Mouse (Mus musculus): Measurements from ENCODE around the gene Tfap4. TPM values are rescaled to one million over a fixed set of nuclear protein-coding genes. Genes with fewer than 3 reads are reported as not detected.
A peak's percentile ranks its signal among the peaks of the same experiment; 100 is the strongest.

Gene Tfap4
- polyA plus RNA-seq, 1 experiment from 2014 or later, result 8.1 TPM

- H3K27me3 ChIP-seq (ENCODE audit: control insufficient read depth, insufficient read depth, low read length), result no peaks in the 10 kb centered on the region
- H3K4me2 ChIP-seq (ENCODE audit: low read depth, low read length), result no peak overlapping the region
- H3K9ac ChIP-seq (ENCODE audit: low read length), result no peak overlapping the region
- H3K36me3 ChIP-seq (ENCODE audit: control insufficient read depth, insufficient read depth), result peaks cover 3% of the 10 kb centered on the region; the same call in 1 of the 2 replicates
- no peak overlapping the region for H3K4me3 ChIP-seq (ENCODE audit: low read length)
- ATAC-seq (replicated peaks; ENCODE audit: extremely low read depth, insufficient read depth, low FRiP score), result no peak
- no peak overlapping the region for H3K27ac ChIP-seq (ENCODE audit: low read length)
- no peaks in the 10 kb centered on the region for H3K9me3 ChIP-seq (replicated peaks; ENCODE audit: control insufficient read depth, low read length)
- H3K4me1 ChIP-seq (ENCODE audit: control insufficient read depth, insufficient read depth, low read length), result peaks cover 46% of the 10 kb centered on the region
Observed at GRCm38 (mm10) chr16:4502568-4502967, 57.1 kb downstream of the Tfap4 start.

- no peak for ATAC-seq (replicated peaks; ENCODE audit: extremely low read depth, insufficient read depth, low FRiP score)
- Histone ChIP-seq H3K4me3 (ENCODE audit: low read length) (no peak overlapping the region), H3K9ac (ENCODE audit: low read length) (no peak overlapping the region), H3K4me2 (ENCODE audit: low read depth, low read length) (no peak overlapping the region), H3K9me3 (replicated peaks; ENCODE audit: control insufficient read depth, low read length) (no peaks in the 10 kb centered on the region), H3K27ac (ENCODE audit: low read length) (peak overlapping the region; percentile 84), H3K27me3 (ENCODE audit: control insufficient read depth, insufficient read depth, low read length) (no peaks in the 10 kb centered on the region), H3K36me3 (ENCODE audit: control insufficient read depth, insufficient read depth) (peaks cover 9% of the 10 kb centered on the region), H3K4me1 (ENCODE audit: control insufficient read depth, insufficient read depth, low read length) (peaks cover 47% of the 10 kb centered on the region)
- WGBS, result 75% methylated on average over 3 of the region's 3 CpGs
Observed at GRCm38 (mm10) chr16:4501703-4502102, 58.0 kb downstream of the Tfap4 start.

- H3K4me1 ChIP-seq (ENCODE audit: control insufficient read depth, insufficient read depth, low read length), result peaks cover 41% of the 10 kb centered on the region
- no peak overlapping the region for H3K4me3 ChIP-seq (ENCODE audit: low read length)
- peaks cover 11% of the 10 kb centered on the region for H3K36me3 ChIP-seq (ENCODE audit: control insufficient read depth, insufficient read depth)
- no peaks in the 10 kb centered on the region for H3K27me3 ChIP-seq (ENCODE audit: control insufficient read depth, insufficient read depth, low read length)
- H3K9ac ChIP-seq (ENCODE audit: low read length), result peak overlapping the region; percentile 56
- ATAC-seq (replicated peaks; ENCODE audit: extremely low read depth, insufficient read depth, low FRiP score), result peak; percentile 85
- peak overlapping the region; percentile 84 for H3K27ac ChIP-seq (ENCODE audit: low read length)
- H3K9me3 ChIP-seq (replicated peaks; ENCODE audit: control insufficient read depth, low read length), result no peaks in the 10 kb centered on the region
- peak overlapping the region; percentile 24; the same call in 1 of the 2 replicates for H3K4me2 ChIP-seq (ENCODE audit: low read depth, low read length)
- 63% methylated on average over 8 of the region's 8 CpGs for WGBS
Observed at GRCm38 (mm10) chr16:4500598-4501385, 58.9 kb downstream of the Tfap4 start.

- Histone ChIP-seq H3K27ac (ENCODE audit: low read length) (peak overlapping the region; percentile 83), H3K4me1 (ENCODE audit: control insufficient read depth, insufficient read depth, low read length) (peaks cover 42% of the 10 kb centered on the region), H3K4me3 (ENCODE audit: low read length) (no peak overlapping the region), H3K27me3 (ENCODE audit: control insufficient read depth, insufficient read depth, low read length) (no peaks in the 10 kb centered on the region), H3K9me3 (replicated peaks; ENCODE audit: control insufficient read depth, low read length) (no peaks in the 10 kb centered on the region), H3K4me2 (ENCODE audit: low read depth, low read length) (peak overlapping the region; percentile 3; the same call in 1 of the 2 replicates), H3K36me3 (ENCODE audit: control insufficient read depth, insufficient read depth) (peaks cover 10% of the 10 kb centered on the region), H3K9ac (ENCODE audit: low read length) (peak overlapping the region; percentile 7)
- ATAC-seq (replicated peaks; ENCODE audit: extremely low read depth, insufficient read depth, low FRiP score), result peak; percentile 37; the same call in 1 of the 2 replicates
- WGBS, result 30% methylated on average over 8 of the region's 8 CpGs
Observed at GRCm38 (mm10) chr16:4497762-4498607, 61.7 kb downstream of the Tfap4 start.

GRCm38 (mm10) chr16:4496470-4496869 is 63.2 kb downstream of the Tfap4 start:
- Histone ChIP-seq H3K27ac (ENCODE audit: low read length) (0 out of 2 replicates have a peak overlapping the region, but pooled peaks have one; percentile 12), H3K4me1 (ENCODE audit: control insufficient read depth, insufficient read depth, low read length) (peaks cover 41% of the 10 kb centered on the region), H3K4me3 (ENCODE audit: low read length) (no peak overlapping the region), H3K9ac (ENCODE audit: low read length) (no peak overlapping the region), H3K9me3 (replicated peaks; ENCODE audit: control insufficient read depth, low read length) (no peaks in the 10 kb centered on the region), H3K4me2 (ENCODE audit: low read depth, low read length) (no peak overlapping the region), H3K27me3 (ENCODE audit: control insufficient read depth, insufficient read depth, low read length) (no peaks in the 10 kb centered on the region), H3K36me3 (ENCODE audit: control insufficient read depth, insufficient read depth) (peaks cover 18% of the 10 kb centered on the region)
- WGBS, result 85% methylated on average over 3 of the region's 3 CpGs
- ATAC-seq (replicated peaks; ENCODE audit: extremely low read depth, insufficient read depth, low FRiP score), result no peak

- Histone ChIP-seq H3K27me3 (ENCODE audit: control insufficient read depth, insufficient read depth, low read length) (no peaks in the 10 kb centered on the region), H3K4me2 (ENCODE audit: low read depth, low read length) (no peak overlapping the region), H3K4me1 (ENCODE audit: control insufficient read depth, insufficient read depth, low read length) (peaks cover 38% of the 10 kb centered on the region), H3K9me3 (replicated peaks; ENCODE audit: control insufficient read depth, low read length) (no peaks in the 10 kb centered on the region), H3K9ac (ENCODE audit: low read length) (no peak overlapping the region), H3K27ac (ENCODE audit: low read length) (no peak overlapping the region), H3K36me3 (ENCODE audit: control insufficient read depth, insufficient read depth) (peaks cover 19% of the 10 kb centered on the region), H3K4me3 (ENCODE audit: low read length) (no peak overlapping the region)
- WGBS, result 75% methylated on average over 5 of the region's 5 CpGs
- ATAC-seq (replicated peaks; ENCODE audit: extremely low read depth, insufficient read depth, low FRiP score), result no peak
Observed at GRCm38 (mm10) chr16:4495861-4496260, 63.8 kb downstream of the Tfap4 start.

Other genes starting within 250 kb of the Tfap4 start
- gene Adcy9, start 139.4 kb downstream of the Tfap4 start, polyA plus RNA-seq (2015; fragmentation: Nextera tagmentation; extraction: Ambion mirVana), result 1.1 and 1.6 TPM in 2 replicates
- gene Srl, start 18.0 kb downstream of the Tfap4 start, polyA plus RNA-seq (2015; fragmentation: Nextera tagmentation; extraction: Ambion mirVana), result 280 and 289 TPM in 2 replicates
- gene Glis2, start 34.9 kb upstream of the Tfap4 start, polyA plus RNA-seq (2015; fragmentation: Nextera tagmentation; extraction: Ambion mirVana), result 12.3 and 14.2 TPM in 2 replicates
- gene Pam16, start 65.1 kb upstream of the Tfap4 start, polyA plus RNA-seq (2015; fragmentation: Nextera tagmentation; extraction: Ambion mirVana), result 91.2 and 122 TPM in 2 replicates
- 15.7 and 17.2 TPM in 2 replicates for gene Vasn, start 80.1 kb upstream of the Tfap4 start, polyA plus RNA-seq (2015; fragmentation: Nextera tagmentation; extraction: Ambion mirVana)
- gene Dnaja3, start 80.1 kb upstream of the Tfap4 start, polyA plus RNA-seq (2015; fragmentation: Nextera tagmentation; extraction: Ambion mirVana), result 87.5 and 88.7 TPM in 2 replicates
- 13.7 TPM in 2 replicates for gene Coro7, start 119.9 kb upstream of the Tfap4 start, polyA plus RNA-seq (2015; fragmentation: Nextera tagmentation; extraction: Ambion mirVana)
- 29.7 and 29.9 TPM in 2 replicates for gene Nmral1, start 159.5 kb upstream of the Tfap4 start, polyA plus RNA-seq (2015; fragmentation: Nextera tagmentation; extraction: Ambion mirVana)
- 98.1 and 101 TPM in 2 replicates for gene Hmox2, start 166.5 kb upstream of the Tfap4 start, polyA plus RNA-seq (2015; fragmentation: Nextera tagmentation; extraction: Ambion mirVana)
- 119 and 136 TPM in 2 replicates for gene Cdip1, start 230.4 kb upstream of the Tfap4 start, polyA plus RNA-seq (2015; fragmentation: Nextera tagmentation; extraction: Ambion mirVana)